Mouse (Mus musculus) kidney, embryonic 16.5 days (tissue): Measurements from ENCODE around the gene Lrrc51. TPM values are rescaled to one million over a fixed set of nuclear protein-coding genes. Genes with fewer than 3 reads are reported as not detected.

ENCODE experiments used
- microRNA-seq: library from miRNA; unstranded; fragments of <30 nt; microRNA quantifications from one replicate; pipeline ENCODE4, GENCODE M21; 2016
- polyA plus RNA-seq: library from polyadenylated mRNA; unstranded; fragments of >200 nt; fragmentation: Nextera tagmentation; extraction: Ambion mirVana; gene quantifications from 2 replicates; pipeline ENCODE4 v1.2.1, GENCODE M21; 2015

Lrrc51 gene
- polyA plus RNA-seq, 1 experiment from 2014 or later: 13.9 TPM

Small RNAs within 50 kb of the gene (microRNA-seq; reads per million reads assigned to microRNA genes)
- not detected for gene Gm22655

Other genes starting within 250 kb of the Lrrc51 start
- gene Phox2a, start 115.6 kb downstream of the Lrrc51 start, polyA plus RNA-seq: 0.19 and 0.75 TPM in 2 replicates
- 44.2 and 55.6 TPM in 2 replicates for gene Inppl1, start 95.7 kb downstream of the Lrrc51 start, polyA plus RNA-seq
- gene Folr2, start 76.7 kb downstream of the Lrrc51 start, polyA plus RNA-seq: 1.3 and 1.9 TPM in 2 replicates
- 76.3 and 77.8 TPM in 2 replicates for gene Anapc15, start 70.2 kb downstream of the Lrrc51 start, polyA plus RNA-seq
- 82.5 and 98.0 TPM in 2 replicates for gene Folr1, start 63.1 kb downstream of the Lrrc51 start, polyA plus RNA-seq
- 174 and 183 TPM in 2 replicates for gene Lamtor1, start 28.0 kb downstream of the Lrrc51 start, polyA plus RNA-seq
- 0.33 and 0.59 TPM in 2 replicates for gene Tomt, start 27.5 kb downstream of the Lrrc51 start, polyA plus RNA-seq
- 72.1 and 75.6 TPM in 2 replicates for gene Numa1, start 216 bp upstream of the Lrrc51 start, polyA plus RNA-seq
- 3.0 and 3.3 TPM in 2 replicates for gene Il18bp, start 84.8 kb upstream of the Lrrc51 start, polyA plus RNA-seq
- gene Rnf121, start 131.6 kb upstream of the Lrrc51 start, polyA plus RNA-seq: 32.7 and 34.1 TPM in 2 replicates
- gene Xndc1, start 131.6 kb upstream of the Lrrc51 start, polyA plus RNA-seq: 34.4 and 37.5 TPM in 2 replicates
- 0.99 and 1.4 TPM in 2 replicates for gene Xntrpc, start 131.8 kb upstream of the Lrrc51 start, polyA plus RNA-seq
- 0.09 TPM in 1 of 2 replicates, not detected in the other for gene Trpc2, start 149.2 kb upstream of the Lrrc51 start, polyA plus RNA-seq
- 1.0 and 1.2 TPM in 2 replicates for gene Art1, start 167.8 kb upstream of the Lrrc51 start, polyA plus RNA-seq
- 2.2 and 2.4 TPM in 2 replicates for gene Art5, start 175.6 kb upstream of the Lrrc51 start, polyA plus RNA-seq
- not detected in 2 replicates for gene Chrna10, start 182.9 kb upstream of the Lrrc51 start, polyA plus RNA-seq